Mouse (Mus musculus) heart, postnatal 36 days (tissue): Measurements from ENCODE around the gene Lmna. TPM values are rescaled to one million over a fixed set of nuclear protein-coding genes. Genes with fewer than 3 reads are reported as not detected.

Experiments used
- DNase-seq, 2 experiments: peaks; one replicate each; pipeline ENCODE4 v3.0.0; 2021 to 2022
- intact Hi-C: fragments of 180-260 bp; cut with DNase I; formaldehyde crosslinking; loops from one replicate; pipeline ENCODE4 v1.15.1; 2025
- total RNA-seq, 2 experiments: library from RNA; stranded (reverse); gene quantifications; 2 replicates each; pipeline ENCODE4 v1.2.3; 2021

Lmna gene
- 100 to 1,000 TPM; 121 to 130 TPM for total RNA-seq

DNA sequence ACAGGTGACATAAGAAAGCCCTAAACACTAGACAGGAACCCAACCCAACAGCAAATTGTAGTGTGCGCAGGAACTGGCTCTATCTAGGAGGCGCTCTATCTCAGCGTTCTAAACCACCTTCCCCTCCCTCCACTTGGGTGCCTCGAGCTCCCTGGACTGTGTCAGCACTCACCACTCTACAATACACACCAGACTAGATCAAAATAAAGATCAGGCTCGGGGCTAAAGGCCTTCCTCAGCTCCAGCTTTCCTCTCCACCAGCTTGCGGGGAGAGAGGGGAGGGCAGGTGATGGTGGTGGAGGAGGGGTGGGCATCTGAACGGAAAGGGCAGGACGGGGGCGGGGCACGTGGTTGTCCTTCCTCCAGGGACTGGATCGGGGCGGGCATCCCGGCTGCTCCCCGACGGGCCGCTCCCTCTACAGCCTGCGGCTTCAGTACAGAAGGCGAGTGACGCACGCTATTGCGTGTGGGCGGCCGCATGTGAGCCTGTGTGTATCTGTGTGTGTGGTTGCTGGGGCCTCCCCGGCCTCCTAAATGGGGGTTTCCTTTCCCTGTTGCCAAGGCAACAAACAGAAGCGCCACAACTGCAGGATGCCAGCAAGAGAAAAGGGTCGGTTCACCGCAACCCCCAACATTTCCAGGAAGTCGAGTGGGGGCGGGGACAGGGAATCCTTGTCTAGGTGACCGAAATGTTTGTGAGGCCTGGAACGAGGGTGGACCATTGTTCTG lies at the start of gene Lmna:
Gene Lmna (minus strand): TSS at position 265 of the 729 bp plus-strand sequence.
- intact Hi-C loops: loop anchor here (1.0 kb wide), 1 partner anchor 12 kb away; no protein-coding TSS in a partner anchor
- peak; percentile 88 to 90 for DNase-seq

DNA sequence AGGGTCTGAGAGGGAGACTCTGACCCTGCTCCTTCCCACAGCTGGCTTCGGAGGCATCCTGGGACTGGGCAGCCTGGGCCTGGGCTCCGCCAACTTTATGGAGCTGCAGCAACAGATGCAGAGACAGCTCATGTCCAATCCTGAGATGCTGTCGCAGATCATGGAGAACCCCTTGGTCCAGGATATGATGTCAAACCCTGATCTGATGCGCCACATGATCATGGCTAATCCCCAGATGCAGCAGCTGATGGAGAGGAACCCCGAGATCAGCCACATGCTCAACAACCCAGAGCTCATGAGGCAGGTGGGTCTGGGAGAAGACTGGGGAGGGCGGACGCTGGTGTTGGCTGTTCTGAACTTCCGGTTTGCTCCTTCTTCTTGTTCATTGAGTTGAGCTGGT lies 46.9 kb upstream of the Lmna start:
- no peak for DNase-seq
- intact Hi-C loops: loop anchor here (10.0 kb wide), 1 partner anchor 1698 kb away; the partner anchor contains the start of gene Crtc2

DNA sequence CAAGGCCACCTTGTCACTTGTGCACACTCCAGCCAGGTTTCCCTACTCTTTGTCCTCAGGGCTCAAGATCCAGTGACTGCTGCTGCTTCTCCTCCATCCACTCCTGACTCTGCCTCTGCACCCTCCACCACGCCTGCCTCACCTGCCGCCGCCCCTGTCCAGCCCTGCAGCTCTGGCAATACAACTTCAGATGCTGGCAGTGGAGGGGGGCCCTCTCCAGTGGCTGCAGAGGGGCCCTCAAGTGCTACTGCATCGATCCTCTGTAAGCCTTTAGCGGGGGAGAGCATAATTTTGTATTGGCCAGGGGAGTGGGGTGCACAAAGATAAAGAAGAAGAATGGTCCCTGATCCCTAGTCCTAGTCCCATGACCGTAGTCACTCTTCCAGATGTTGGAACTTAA lies 46.0 kb upstream of the Lmna start:
- DNase-seq: no peak

DNA sequence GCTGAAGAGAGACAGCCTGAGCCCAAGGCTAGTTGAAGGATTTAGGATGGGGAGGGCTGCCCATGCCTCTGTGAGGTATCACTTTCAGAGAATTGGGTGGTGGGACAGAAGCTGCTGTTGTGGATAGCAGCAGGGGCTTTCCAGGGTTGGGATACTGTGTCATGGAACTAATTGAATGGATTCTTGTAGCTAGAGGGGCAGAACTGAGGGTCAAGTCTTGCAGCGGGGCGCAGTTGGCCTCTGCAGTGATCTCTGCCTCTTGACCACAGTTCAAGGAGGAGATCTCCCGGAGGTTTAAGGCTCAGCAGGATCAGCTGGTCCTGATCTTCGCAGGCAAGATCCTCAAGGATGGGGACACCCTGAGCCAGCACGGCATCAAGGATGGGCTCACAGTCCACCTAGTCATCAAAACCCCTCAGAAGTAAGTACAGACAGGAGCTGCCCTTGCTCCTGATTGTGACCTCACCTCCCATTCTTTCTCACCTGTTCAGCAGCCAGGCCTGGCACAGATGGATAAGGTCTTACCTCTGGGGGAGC lies 45.4 kb upstream of the Lmna start:
- no peak for DNase-seq
- intact Hi-C loops: loop anchor here (10.0 kb wide), 1 partner anchor 1700 kb away; the partner anchor contains the start of gene Crtc2

More for the DNA sequence above, 46.0 kb upstream of the Lmna start:
- intact Hi-C loops: loop anchor here (10.0 kb wide), 1 partner anchor 1699 kb away; the partner anchor contains the start of gene Crtc2

DNA sequence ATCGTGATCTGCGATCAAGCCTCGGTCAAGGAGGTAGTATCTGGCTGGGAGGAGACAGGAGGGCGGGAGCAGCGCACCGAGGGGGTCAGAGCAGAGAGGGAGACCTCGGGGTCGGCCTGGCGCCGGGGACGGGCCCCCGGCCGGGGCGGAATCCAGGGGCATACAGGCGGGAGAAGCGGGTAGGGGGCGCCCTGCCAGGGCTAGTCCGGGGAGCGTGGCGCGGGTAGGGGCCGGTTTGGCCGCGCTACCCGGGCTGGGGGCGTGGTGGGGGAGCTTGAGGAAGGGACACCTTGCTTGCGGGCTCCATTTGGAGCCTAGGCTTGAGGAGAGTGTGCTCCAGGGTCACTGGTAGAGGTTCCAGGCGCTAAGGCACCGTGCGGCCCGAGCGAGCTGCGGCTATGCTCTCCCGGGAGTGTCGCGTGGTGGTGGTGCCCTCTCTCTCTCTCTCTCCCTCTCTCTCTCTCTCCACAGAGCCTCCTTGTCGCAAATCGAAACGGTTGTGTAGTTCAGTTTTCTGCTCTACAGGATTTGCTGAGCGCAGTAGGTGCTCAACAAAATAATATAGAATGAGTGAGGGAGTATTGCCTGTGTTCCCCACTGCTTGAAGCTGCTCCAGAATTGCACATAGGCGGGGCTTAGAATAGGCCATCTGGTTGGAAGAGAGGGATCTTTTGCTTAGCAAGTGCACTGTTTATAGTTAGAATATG lies 44.3 kb upstream of the Lmna start:
- DNase-seq: no peak
- intact Hi-C loops: loop anchor here (2.0 to 10.0 kb wide), 3 partner anchors 23 to 1701 kb away; partner anchors contain the start of gene Crtc2

DNA sequence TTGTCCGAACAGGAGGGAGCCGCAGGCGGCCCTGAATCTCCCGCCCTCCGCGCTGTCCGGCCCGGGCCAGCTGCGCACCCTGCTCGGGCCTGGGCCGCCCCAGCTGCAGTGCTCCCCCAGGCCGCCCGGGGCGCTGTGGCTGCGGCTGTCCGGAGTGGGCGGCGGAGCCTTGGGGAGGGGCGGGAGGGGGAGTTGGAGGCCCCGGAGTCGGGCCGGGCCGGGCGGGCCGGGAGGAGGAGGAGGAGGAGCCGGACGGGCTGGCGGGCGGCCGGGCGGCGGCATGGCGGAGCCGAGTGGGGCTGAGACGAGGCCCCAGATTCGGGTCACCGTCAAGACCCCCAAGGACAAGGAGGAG lies 43.7 kb upstream of the Lmna start, which contains the start of gene Ubqln4:
Gene Ubqln4 (plus strand): TSS at position 234 of the 355 bp plus-strand sequence.
- intact Hi-C loops: loop anchor here (2.0 to 10.0 kb wide), 3 partner anchors 23 to 1701 kb away; partner anchors contain the start of gene Crtc2
- DNase-seq: peak; percentile 97 to 98

DNA sequence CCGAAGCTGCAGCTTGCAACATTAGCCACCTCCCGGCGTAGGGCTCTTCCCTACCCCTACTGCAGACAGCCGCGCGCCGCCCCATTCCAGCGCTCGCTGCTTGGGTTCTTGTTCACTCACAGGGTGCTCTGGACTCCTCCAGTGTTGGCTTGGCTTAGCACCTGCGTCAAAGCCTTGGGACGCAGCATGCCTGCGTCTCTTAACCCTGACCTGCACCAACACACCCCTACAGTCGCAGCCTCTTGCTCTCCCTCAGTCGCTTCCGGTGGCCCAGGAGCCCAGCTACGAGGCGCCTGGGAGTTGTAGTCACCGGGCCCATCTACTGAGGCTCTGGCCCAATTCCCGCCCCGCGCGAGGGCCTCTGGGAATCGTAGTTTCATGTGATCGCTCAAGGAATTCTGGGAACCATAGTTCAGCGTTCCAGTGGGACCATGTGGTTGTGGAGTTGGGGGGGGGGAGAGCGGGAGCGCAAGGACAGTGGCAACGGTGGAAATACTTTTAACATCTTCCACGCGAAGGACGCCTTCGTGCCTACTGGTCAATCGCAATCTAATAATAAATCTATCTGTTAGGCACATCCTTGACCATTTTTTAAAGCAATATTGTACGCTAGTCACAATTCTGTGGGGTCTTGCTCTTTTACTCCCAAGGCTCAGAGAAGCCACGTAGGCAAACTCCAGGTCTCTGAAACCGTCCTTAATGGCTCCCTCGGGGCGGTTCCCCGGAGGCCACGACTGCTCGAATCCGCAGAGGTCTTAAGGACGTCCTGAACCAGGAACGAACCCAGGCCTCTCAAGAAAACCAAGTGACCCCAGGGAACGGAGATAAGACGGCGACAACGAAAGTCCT lies 43.1 kb upstream of the Lmna start, which contains the start of gene Lamtor2:
Gene Lamtor2 (minus strand): TSS at position 399 of the 849 bp plus-strand sequence.
- intact Hi-C loops: loop anchor here (2.0 to 10.0 kb wide), 3 partner anchors 22 to 1702 kb away; partner anchors contain the start of gene Crtc2
- peak; percentile 95 to 97 for DNase-seq

DNA sequence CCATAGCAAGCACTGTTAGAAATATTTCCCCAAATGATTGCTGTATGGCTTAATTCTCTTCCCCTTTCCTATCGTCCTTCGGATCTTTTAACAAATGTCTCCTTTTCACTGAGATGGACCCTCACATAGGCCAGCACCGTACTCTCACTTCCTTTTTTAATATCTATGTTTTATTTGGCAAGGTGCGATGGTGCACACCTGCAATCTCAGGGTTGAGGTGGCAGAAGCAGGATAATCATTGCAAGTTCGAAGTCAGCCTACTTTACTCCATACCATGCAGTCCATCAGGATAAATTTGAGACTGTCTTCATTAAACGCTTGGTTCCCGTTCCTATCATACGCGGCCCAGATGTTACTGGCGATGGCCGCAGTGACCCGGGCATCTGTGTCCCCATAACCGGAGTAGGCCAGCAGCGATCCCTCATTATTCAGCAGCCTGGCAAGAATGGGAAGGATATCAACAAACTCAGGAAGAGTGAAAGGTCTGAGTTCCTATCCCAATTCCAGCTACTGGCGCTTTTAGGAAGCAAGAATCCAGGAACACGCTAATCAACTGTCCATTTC lies 42.4 kb upstream of the Lmna start:
- intact Hi-C loops: loop anchor here (2.0 to 10.0 kb wide), 3 partner anchors 21 to 1703 kb away; partner anchors contain the start of gene Crtc2
- DNase-seq: no peak

DNA sequence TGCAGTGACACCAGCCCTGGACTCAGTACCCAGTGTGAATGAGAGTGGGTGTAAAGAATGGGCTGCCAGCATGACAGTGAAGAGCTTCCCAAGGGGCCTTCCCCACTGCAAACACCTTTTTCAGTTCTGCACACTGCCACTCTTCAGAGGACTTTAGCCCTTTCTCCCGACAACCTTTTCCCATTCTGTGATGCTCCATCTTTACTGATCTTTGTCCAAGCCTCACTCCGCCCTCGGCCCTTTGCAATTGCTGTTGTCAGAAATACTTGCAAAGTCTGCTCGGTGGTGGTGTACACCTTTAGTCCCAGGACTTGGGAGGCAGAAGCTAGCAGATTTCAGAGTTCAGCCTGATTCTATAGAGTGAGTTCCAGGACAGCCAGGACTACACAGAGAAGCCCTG lies 41.8 kb upstream of the Lmna start:
- DNase-seq: no peak
- intact Hi-C loops: loop anchor here (10.0 kb wide), 1 partner anchor 1703 kb away; the partner anchor contains the start of gene Crtc2

DNA sequence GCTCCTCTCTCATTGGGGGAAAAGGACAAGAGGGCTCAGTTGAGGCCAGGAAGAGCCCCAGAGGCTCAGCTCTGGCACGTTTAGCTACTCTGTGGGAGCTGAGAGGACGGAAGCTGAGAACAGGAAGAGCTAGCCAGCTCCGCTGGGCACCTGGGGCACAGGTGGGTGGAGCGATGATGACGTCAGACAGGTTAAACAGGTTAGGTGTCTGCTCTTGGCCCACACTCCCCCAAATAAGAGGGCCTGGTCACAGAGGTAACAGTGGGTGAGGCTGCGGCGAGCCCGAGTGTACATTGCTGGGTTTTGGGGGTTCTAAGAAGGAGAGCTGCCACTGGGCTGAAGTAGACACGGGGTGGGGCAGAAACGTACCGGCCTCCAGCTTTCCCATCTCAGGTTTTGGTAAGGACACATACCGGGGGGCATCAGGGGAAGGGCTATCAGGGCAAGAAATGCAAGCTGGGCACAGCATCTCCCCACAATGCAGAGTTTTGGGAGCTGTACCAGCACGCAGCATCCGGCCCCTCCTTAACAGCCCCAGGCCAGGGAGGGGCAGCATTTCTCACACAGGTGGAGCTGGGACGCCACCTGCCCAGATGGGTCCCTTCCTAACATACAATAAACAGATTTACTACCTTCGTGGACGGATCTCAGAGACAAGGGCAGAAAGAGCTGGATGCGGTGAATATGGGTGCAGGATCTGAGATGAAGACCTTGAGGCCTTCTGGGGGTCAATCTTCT lies 38.6 kb upstream of the Lmna start, which contains the start of gene Rab25:
Gene Rab25 (minus strand): TSS at position 121 of the 738 bp plus-strand sequence.
- no peak for DNase-seq
- intact Hi-C loops: no loop called here

DNA sequence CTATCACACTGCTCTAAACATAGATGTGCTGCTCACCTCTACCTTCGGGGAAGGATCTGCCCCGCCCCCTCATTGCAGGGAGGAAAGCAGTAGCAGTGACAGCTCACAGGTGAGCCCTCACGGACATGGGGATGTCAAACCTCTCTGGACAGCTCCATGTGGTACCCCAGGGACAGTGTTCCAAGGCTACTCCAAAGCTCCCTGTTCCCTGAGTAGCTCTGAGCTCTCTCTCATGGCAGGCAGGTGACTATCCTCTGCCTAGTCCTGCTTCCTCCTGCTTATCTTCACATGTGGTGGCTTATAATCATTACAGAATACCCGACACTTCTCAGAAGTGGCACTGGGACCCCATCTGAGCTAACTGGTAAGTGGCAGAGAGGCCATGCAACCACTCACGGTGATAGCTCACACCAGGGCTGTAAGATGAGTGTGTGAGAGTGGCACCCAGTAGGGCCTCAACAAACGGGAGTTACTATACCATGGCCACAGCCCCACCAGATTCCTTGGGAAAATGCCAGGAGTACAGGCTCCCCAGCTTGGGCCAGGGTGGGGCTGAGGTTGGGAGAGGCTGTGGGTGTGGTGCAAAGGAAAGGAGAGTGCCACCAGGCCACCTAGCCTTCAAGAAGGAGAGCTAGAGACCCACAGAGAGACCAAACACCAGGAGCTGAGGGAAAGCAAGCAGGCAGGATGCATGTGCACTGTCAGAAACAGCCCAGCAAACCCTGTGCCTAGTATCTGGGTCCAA lies 37.1 kb upstream of the Lmna start:
- intact Hi-C loops: no loop called here
- no peak for DNase-seq

DNA sequence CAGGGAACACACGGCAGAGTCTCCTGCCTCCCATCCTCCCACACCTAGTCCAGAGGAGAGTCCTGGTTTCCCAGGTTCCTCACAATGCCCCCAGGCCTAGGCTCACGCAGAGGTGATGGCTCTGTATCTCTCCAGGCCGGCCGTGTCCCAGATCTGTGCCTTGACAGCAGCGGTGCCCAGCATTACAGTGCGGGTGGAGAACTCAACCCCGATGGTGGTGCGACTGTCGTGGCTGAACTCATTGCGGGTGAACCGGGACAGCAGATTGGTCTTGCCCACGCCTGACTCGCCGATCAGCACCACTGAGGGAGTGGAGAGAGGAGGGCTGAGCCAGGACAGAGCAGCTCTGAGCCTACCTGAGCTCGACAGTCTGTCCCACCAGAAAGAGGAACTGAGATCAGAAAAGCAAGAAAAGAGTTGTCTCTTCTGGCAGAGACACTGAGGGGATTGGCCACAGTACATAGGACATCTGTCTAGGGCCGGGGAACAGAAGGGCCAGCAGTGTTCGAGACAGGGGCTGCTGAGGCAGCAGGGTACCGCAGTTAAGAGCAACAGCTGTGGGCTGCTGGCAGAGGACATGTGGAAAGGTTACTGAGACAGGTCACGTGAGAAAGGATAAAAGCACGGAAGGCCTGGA lies 35.3 kb upstream of the Lmna start:
- DNase-seq: no peak
- intact Hi-C loops: no loop called here

DNA sequence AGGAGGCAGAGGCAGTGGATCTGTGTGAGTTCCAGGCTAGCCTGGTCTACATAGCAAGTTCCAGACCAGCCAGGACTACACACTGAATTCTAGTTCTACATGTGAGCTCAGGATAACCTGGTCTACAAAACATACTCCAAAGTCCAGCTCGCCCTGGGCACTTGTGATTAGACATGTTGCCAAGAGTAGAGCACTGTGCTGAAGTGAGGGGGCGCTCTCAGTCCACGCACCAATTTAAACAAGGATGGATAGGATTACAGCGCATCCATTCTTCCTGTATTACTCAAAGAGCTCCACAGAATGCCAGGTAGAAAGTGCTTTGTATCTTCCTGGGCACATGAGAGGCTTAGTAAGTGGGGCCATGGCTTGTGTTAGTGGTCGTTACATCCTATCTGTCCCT lies 34.8 kb upstream of the Lmna start:
- intact Hi-C loops: no loop called here
- no peak for DNase-seq

DNA sequence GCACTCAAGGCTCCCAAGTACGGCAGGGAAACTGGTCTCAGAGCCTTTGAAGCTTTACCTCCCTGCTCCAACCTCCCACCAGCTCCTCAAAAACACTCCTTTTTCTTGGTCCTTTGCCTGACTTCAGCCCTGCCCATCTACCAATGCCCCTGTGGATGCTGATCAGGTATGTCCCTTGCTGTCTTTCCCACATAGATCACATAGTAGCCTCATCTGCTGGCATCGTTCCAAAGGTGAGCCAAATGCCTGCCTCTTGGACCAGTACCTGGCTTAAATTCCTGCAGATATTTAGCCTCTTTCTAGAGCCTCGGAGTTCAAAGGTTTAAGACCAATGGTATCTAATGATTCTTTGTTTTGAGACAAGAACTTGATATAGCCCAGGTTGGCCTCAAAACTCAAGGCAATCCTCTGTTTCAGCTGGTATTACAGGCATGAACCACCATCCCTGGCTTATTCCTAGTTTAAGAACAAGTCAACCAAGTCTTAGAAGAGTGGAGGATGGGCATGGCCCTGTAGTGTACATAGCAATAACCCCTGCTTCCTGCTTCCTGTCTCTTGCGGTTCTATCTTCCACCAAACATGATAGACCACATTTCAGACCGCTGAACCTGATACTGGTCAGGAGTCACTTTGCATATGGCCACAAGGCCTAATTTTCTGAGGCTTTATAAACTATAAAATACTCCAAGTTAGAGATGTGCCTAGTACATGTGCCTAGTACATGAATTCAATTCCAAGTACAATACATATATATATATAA lies 34.1 kb upstream of the Lmna start:
- intact Hi-C loops: no loop called here

DNA sequence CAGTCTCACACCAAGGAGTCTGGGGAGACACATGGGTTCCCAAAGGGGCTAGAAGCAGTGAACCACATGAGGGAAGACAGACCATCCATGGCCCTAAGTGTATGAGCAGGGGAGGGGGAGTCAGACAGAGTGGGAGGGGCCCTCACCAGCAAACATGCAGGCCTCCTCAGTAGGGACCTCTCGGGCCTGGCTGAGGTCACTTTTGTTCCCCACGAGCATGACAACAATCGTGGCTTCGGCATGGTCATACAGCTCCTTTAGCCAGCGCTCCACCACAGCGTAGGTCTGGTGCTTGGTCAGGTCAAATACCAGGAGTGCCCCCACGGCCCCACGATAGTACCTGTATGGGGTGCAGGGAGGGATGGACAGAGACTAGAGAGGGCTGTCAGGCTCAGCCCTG lies 33.4 kb upstream of the Lmna start:
- intact Hi-C loops: no loop called here
- no peak for DNase-seq

More for the DNA sequence above, 34.1 kb upstream of the Lmna start:
- no peak for DNase-seq

DNA sequence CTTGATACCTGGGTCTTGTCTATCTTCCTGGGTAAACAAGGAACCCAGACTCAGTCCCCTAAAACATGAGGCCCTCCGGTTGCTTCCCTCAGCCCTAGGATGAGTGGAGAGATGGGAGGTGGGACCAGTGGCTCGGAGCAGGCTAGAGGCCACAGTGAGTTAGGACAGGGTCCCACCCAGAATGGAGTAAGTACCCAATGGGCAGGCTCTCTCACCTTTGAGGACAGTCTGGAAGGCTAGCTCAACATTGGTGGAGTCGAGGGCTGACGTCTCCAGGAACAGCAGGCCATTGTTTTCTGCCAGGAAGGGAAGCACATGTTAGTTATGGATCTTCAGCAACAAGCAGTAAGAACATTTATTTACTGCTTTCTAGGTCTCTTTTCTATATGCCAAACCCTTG lies 32.7 kb upstream of the Lmna start:
- no peak for DNase-seq
- intact Hi-C loops: no loop called here
